Mouse (Mus musculus) heart, adult 2 months (tissue): ENCODE measurements around the gene Gatc.

ENCODE experiments used
- CTCF ChIP-seq: fragments of 200-600 bp; IDR thresholded peaks from 2 replicates; pipeline ENCODE4 v1.8.1; 2022; ENCODE audit warnings: antibody characterized with exemption, mild to moderate bottlenecking, moderate library complexity
- EP300 ChIP-seq: fragments of 200-500 bp; IDR thresholded peaks from 2 replicates; pipeline ENCODE4 v1.6.1; 2011; ENCODE audit warnings: low read depth, low read length, control low read depth; ENCODE audit not compliant: insufficient read depth
- POLR2A ChIP-seq: fragments of 200-500 bp; IDR thresholded peaks from 2 replicates; pipeline ENCODE4 v1.6.1; 2011; ENCODE audit warnings: mild to moderate bottlenecking, low read depth, low read length, control low read depth; ENCODE audit not compliant: insufficient read depth

DNA sequence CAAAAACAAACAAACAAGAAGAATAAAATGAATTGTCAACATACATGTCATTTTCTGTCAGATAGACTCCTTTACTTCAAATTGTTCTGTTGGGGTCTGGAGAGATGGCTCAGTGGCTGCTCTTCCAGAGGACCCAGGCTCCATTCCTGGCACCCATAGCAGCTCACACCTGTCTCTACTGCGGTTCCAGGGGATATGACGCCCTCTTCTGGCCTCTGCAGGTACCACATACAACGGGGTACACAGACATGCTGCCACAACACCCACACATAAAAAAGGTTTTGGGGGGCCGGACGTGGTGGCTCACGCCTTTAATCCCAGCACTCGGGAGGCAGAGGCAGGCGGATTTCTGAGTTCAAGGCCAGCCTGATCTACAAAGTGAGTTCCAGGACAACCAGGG, 46.8 kb downstream of the Gatc start:
- TF ChIP-seq CTCF (peak; percentile 40), EP300 (no peak), POLR2A (no peak)
